Mouse (Mus musculus) hindbrain, postnatal 0 days (tissue): Measurements from ENCODE around the gene Abca4. TPM values are rescaled to one million over a fixed set of nuclear protein-coding genes. Genes with fewer than 3 reads are reported as not detected.

Experiments
- ATAC-seq: fragments of 200-750 bp; cut with Nextera tagmentation; 2 replicates; pipeline ENCODE4 v1.8.0; 2017; ENCODE audit warnings: mild to moderate bottlenecking, moderate TSS enrichment, moderate library complexity
- DNase-seq: peaks from one replicate; pipeline ENCODE4 v3.0.0-alpha.2; 2015; ENCODE audit warnings: low spot score
- H3K27ac ChIP-seq: fragments of 300-500 bp; sonication (generic); 2 replicates; pipeline ENCODE4 v1.5.1; 2014; ENCODE audit warnings: mild to moderate bottlenecking
- H3K27me3 ChIP-seq: fragments of 300-500 bp; sonication (generic); 2 replicates; pipeline ENCODE4 v1.6.1; 2014; ENCODE audit warnings: low read length, mixed read lengths; ENCODE audit not compliant: insufficient read depth
- H3K36me3 ChIP-seq: fragments of 300-500 bp; sonication (generic); 2 replicates; pipeline ENCODE4 v1.6.1; 2014; ENCODE audit warnings: low read length, mixed read lengths; ENCODE audit not compliant: insufficient read depth
- H3K4me1 ChIP-seq: fragments of 300-500 bp; sonication (generic); 2 replicates; pipeline ENCODE4 v1.6.1; 2014; ENCODE audit warnings: antibody characterized with exemption, low read length, mixed read lengths; ENCODE audit not compliant: insufficient read depth
- H3K4me2 ChIP-seq: fragments of 300-500 bp; sonication (generic); 2 replicates; pipeline ENCODE4 v1.6.1; 2014; ENCODE audit warnings: low read depth, mild to moderate bottlenecking, low read length, moderate library complexity, mixed read lengths
- H3K4me3 ChIP-seq: fragments of 300-500 bp; sonication (generic); 2 replicates; pipeline ENCODE4 v1.5.1; 2014; ENCODE audit warnings: low read length
- H3K9ac ChIP-seq: fragments of 300-500 bp; sonication (generic); replicated peaks from 2 replicates; pipeline ENCODE4 v1.6.1; 2014; ENCODE audit warnings: mild to moderate bottlenecking, low read length, moderate library complexity, mixed read lengths
- H3K9me3 ChIP-seq: fragments of 300-500 bp; sonication (generic); 2 replicates; pipeline ENCODE4 v1.6.1; 2016; ENCODE audit warnings: low read length, mixed read lengths
- CTCF ChIP-seq: IDR thresholded peaks from 2 replicates; pipeline ENCODE4 v1.5.1; 2016; ENCODE audit warnings: antibody characterized with exemption, control low read depth, low read depth
- WGBS: fragments of 180-500 bp; shearing (Covaris S2); extraction: QIAGEN DNeasy Blood & Tissue Kit; methylation state at CpG from one replicate; pipeline ENCODE4 v1.1.7; 2014; 5-methylcytosine and 5-hydroxymethylcytosine counted together
- polyA plus RNA-seq: library from polyadenylated mRNA; unstranded; fragments of >200 nt; fragmentation: Nextera tagmentation; extraction: Ambion mirVana; gene quantifications from 2 replicates; pipeline ENCODE4 v1.2.1, GENCODE M21; 2015
- total RNA-seq: library from RNA; depleted of rRNA; stranded (reverse); fragments of >200 nt; gene quantifications from 2 replicates; pipeline ENCODE4 v1.2.3, GENCODE M21; 2014

Gene Abca4
- total and polyA plus RNA-seq, 2 experiments from 2014 or later: 4.8 to 11.7 TPM

DNA sequence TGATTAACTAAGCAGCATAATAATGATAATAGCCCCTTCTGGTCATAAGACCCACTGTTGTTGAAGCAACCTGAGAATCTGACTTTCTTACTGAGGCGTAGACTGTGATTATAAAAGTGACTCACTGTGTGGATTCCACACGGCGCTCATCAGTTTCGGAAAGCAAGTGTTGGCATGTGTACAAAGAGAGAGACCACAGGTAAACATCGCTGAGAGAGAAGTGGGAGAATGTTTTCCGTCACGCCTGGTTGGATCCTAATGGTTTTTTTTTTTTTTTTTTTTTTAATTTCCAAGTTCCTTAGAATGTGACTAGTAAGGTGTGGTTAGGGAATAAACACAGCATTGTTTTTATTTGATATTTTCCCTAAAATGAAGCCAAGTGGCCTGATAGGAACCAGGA is 38.1 kb downstream of the Abca4 start:
- H3K27ac ChIP-seq: no peak overlapping the region
- DNase-seq (no peak), ATAC-seq (no peak)
- no peak overlapping the region for H3K9ac ChIP-seq
- no peak overlapping the region for H3K4me2 ChIP-seq
- TF ChIP-seq CTCF: no peak
- peaks cover 4% of the 10 kb centered on the region for H3K4me1 ChIP-seq
- H3K36me3 ChIP-seq: no peaks in the 10 kb centered on the region
- H3K4me3 ChIP-seq: no peak overlapping the region
- WGBS: 80% methylated on average over 7 of the region's 7 CpGs
- H3K27me3 ChIP-seq: no peaks in the 10 kb centered on the region
- H3K9me3 ChIP-seq: no peaks in the 10 kb centered on the region

DNA sequence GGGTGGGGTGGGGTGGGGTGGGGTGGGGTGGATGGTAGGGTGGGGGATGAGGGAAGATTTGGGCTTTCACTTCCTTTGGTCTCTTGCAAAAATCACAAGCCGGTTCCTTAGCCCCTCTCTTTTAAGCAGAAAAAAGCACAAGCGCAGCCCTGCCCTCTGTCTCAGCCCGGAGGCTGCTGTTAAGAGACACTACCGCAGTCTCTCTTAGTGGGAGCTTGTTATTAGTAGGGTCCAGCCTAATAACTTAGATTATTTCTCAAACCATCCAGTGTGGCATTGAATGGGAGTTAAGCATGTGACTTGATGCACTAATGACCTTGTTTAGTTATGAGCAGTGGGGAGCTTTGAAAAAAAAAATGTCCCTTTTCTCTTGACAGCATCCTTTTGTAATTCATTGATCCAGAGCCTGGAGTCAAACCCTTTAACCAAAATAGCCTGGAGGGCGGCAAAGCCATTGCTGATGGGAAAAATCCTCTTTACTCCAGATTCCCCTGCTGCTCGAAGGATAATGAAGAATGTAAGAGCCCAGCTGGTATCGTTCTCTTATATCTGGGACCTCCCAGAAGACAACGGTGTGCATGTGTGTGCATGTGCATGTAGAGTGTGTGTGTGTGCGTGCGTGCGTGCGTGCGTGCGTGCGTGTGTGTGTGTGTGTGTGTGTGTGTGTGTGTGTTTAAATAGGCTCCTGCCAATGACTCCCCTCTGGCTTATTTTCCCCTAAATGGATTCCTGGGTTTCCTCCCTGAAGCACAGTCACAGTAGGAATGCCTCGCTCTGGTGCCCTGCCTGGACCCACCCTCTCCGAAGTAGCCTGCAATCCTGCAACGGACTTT is 41.1 kb downstream of the Abca4 start:
- Histone ChIP-seq H3K9ac (no peak overlapping the region), H3K27ac (no peak overlapping the region), H3K4me1 (peaks cover 4% of the 10 kb centered on the region; the same call in 1 of the 2 replicates), H3K9me3 (no peaks in the 10 kb centered on the region), H3K4me3 (no peak overlapping the region), H3K27me3 (no peaks in the 10 kb centered on the region), H3K36me3 (no peaks in the 10 kb centered on the region), H3K4me2 (peak overlapping the region; percentile 30)
- DNase-seq (peak; percentile 37), ATAC-seq (peak; percentile 64)
- WGBS: 16% methylated on average over 18 of the region's 18 CpGs
- TF ChIP-seq CTCF: no peak

DNA sequence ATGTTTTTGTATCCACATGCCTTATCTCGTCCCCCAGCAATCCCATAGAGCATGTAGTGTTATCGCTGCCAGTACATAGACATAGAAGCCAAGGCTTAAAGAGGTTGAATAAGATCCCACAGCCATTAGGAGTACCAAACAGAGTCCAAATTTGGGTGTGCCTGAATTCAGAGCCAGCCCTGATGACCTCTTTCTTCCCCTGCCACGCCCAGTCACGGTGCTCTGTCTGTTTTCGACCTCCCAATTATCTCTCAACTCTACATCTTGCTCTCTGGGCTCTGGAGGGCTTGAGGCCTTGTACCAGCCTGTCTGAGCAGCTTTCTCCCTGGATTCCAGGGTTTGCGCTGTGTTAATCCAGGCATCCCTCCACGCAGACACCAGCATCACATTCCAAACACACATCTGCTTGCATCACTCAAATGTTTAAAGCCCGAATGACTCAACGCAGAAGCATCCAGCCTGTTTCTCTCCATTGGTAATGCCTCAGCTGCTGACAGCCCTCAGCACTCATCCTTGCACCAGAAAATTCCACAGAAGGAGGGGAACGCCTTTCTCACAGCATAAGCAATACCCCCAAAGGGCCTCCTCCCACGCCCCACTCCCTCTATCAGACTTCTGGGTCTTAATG is 43.9 kb downstream of the Abca4 start:
- peaks cover 4% of the 10 kb centered on the region; the same call in 1 of the 2 replicates for H3K4me1 ChIP-seq
- H3K4me2 ChIP-seq: no peak overlapping the region
- no peak for DNase-seq
- no peaks in the 10 kb centered on the region for H3K36me3 ChIP-seq
- 82% methylated on average over 11 of the region's 11 CpGs for WGBS
- no peak overlapping the region for H3K9ac ChIP-seq
- H3K27ac ChIP-seq: no peak overlapping the region
- H3K27me3 ChIP-seq: no peaks in the 10 kb centered on the region
- no peak for TF ChIP-seq CTCF
- no peaks in the 10 kb centered on the region for H3K9me3 ChIP-seq
- H3K4me3 ChIP-seq: no peak overlapping the region
- ATAC-seq: no peak

DNA sequence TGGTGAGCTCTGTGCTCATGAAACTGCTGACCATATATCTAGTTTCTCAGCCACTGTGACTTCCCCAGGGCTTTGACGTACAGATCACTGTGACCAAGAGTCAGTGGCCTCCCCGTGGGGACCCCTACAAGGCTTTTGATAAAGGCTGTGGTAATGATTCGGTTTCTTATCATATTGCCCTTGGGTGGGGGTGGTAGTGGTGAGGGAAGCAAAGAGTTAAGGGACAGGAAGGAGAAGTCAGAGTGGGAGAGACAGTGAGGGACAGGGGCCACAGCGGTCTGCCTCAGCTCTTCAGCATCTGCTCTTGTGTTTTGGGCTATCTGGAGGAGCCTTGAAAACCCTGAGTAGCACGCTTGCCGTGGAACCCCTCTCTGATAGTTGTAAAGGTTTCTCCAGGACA is 46.1 kb downstream of the Abca4 start:
- Histone ChIP-seq H3K36me3 (no peaks in the 10 kb centered on the region), H3K4me2 (no peak overlapping the region), H3K27ac (no peak overlapping the region), H3K9me3 (no peaks in the 10 kb centered on the region), H3K27me3 (no peaks in the 10 kb centered on the region), H3K9ac (no peak overlapping the region), H3K4me3 (no peak overlapping the region), H3K4me1 (peaks cover 1% of the 10 kb centered on the region; the same call in 1 of the 2 replicates)
- 78% methylated on average over 6 of the region's 6 CpGs for WGBS
- TF ChIP-seq CTCF: no peak
- ATAC-seq (no peak), DNase-seq (no peak)

DNA sequence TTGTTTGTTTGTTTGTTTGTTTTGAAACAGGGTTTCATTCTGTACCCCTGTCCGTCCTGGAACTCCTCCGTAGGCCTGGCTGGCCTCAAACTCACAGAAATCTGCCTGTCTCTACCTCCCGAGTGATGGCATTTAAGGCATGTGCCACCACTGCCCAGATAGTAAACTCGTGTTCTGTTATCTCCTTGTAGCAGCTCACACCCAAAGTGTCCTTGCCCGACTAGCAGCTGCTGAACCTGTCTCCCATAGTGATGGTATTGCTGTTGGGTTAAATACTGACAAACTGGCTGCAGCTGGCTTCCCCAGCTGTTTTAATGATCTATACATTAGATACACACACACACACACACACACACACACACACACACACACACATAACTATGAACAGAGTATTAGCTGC is 55.5 kb downstream of the Abca4 start:
- Histone ChIP-seq H3K9ac (no peak overlapping the region), H3K27ac (no peak overlapping the region), H3K27me3 (no peaks in the 10 kb centered on the region), H3K4me1 (peaks cover 3% of the 10 kb centered on the region; the same call in 1 of the 2 replicates), H3K4me2 (no peak overlapping the region), H3K36me3 (no peaks in the 10 kb centered on the region), H3K9me3 (no peaks in the 10 kb centered on the region), H3K4me3 (no peak overlapping the region)
- 85% methylated on average over 5 of the region's 5 CpGs for WGBS
- DNase-seq (no peak), ATAC-seq (no peak)
- TF ChIP-seq CTCF: no peak

DNA sequence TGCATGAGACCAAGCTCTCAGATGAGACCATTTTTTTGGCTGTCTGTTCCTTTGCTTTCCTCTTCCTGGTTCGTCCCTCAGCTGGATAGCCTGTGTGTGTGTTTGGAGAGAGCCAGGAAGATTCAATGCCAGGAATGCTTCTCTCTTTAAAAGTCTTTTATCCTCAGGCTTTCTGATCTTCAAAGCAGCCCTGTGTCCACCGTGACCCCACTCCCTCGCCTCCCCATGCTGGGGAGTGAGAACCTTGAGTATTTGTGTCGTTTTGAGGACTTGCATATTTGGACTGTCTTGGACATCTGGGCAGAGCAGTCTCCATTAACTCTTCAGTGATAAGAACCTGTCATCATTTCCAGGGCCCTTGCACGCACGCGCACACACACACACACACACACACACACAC is 57.8 kb downstream of the Abca4 start:
- WGBS: 63% methylated on average over 7 of the region's 7 CpGs
- no peak for TF ChIP-seq CTCF
- Histone ChIP-seq H3K4me3 (no peak overlapping the region), H3K4me2 (no peak overlapping the region), H3K4me1 (0 out of 2 replicates have a peak, but pooled peaks cover 3% of the 10 kb centered on the region), H3K9ac (no peak overlapping the region), H3K36me3 (no peaks in the 10 kb centered on the region), H3K27me3 (no peaks in the 10 kb centered on the region), H3K27ac (no peak overlapping the region), H3K9me3 (no peaks in the 10 kb centered on the region)
- no peak for ATAC-seq
- DNase-seq: no peak
